Mouse (Mus musculus) neural tube, embryonic 15.5 days (tissue): ENCODE results near the gene Aars. TPM values are rescaled to one million over a fixed set of nuclear protein-coding genes. Genes with fewer than 3 reads are reported as not detected.
A peak's percentile ranks its signal among the peaks of the same experiment; 100 is the strongest.

Experiments
- ATAC-seq: fragments of 200-750 bp; cut with Nextera tagmentation; 2 replicates; pipeline ENCODE4 v1.8.0; 2017; ENCODE audit warnings: mild to moderate bottlenecking, moderate TSS enrichment, moderate library complexity; ENCODE audit not compliant: low FRiP score
- H3K27ac ChIP-seq: fragments of 300-500 bp; sonication (generic); replicated peaks from 2 replicates; pipeline ENCODE4 v1.5.1; 2015; ENCODE audit warnings: mild to moderate bottlenecking, inconsistent platforms
- H3K27me3 ChIP-seq: fragments of 300-500 bp; sonication (generic); replicated peaks from 2 replicates; pipeline ENCODE4 v1.6.1; 2015; ENCODE audit warnings: inconsistent platforms
- H3K36me3 ChIP-seq: fragments of 300-500 bp; sonication (generic); 2 replicates; pipeline ENCODE4 v1.6.1; 2015; ENCODE audit warnings: inconsistent platforms
- H3K4me1 ChIP-seq: fragments of 300-500 bp; sonication (generic); 2 replicates; pipeline ENCODE4 v1.6.1; 2015; ENCODE audit warnings: inconsistent platforms
- H3K4me2 ChIP-seq: fragments of 300-500 bp; sonication (generic); 2 replicates; pipeline ENCODE4 v1.6.1; 2015; ENCODE audit warnings: inconsistent platforms, mild to moderate bottlenecking, moderate library complexity
- H3K4me3 ChIP-seq: fragments of 300-500 bp; sonication (generic); replicated peaks from 2 replicates; pipeline ENCODE4 v1.5.1; 2015; ENCODE audit warnings: mild to moderate bottlenecking, inconsistent platforms
- H3K9ac ChIP-seq: fragments of 300-500 bp; sonication (generic); replicated peaks from 2 replicates; pipeline ENCODE4 v1.6.1; 2015; ENCODE audit warnings: mild to moderate bottlenecking, inconsistent platforms
- H3K9me3 ChIP-seq: fragments of 300-500 bp; sonication (generic); replicated peaks from 2 replicates; pipeline ENCODE4 v1.6.1; 2016; ENCODE audit warnings: inconsistent platforms
- WGBS: fragments of 180-500 bp; shearing (Covaris S2); methylation state at CpG from one replicate; pipeline ENCODE4 v1.1.7; 2015; ENCODE audit warnings: mixed read lengths; 5-methylcytosine and 5-hydroxymethylcytosine counted together
- polyA plus RNA-seq: library from polyadenylated mRNA; unstranded; fragments of >200 nt; fragmentation: Nextera tagmentation; extraction: Ambion mirVana; gene quantifications from 2 replicates; pipeline ENCODE4 v1.2.1, GENCODE M21; 2015

The Aars gene
- polyA plus RNA-seq, 1 experiment from 2014 or later = 91.0 TPM

- no peaks in the 10 kb centered on the region for H3K9me3 ChIP-seq
- H3K27ac ChIP-seq = no peak within 1 kb of the TSS
- H3K36me3 ChIP-seq = peaks cover 1% of the 10 kb centered on the region; the same call in 1 of the 2 replicates
- 96% methylated on average over 19 of the region's 19 CpGs for WGBS
- no peak within 1 kb of the TSS for H3K9ac ChIP-seq
- no peak within 1 kb of the TSS for H3K4me3 ChIP-seq
- H3K4me2 ChIP-seq = no peak within 1 kb of the TSS
- no peak for ATAC-seq
- H3K27me3 ChIP-seq = peaks cover 10% of the 10 kb centered on the region; the same call in 1 of the 2 replicates
- H3K4me1 ChIP-seq = peaks cover 32% of the 10 kb centered on the region
Observed at GRCm38 (mm10) chr8:111031572-111031971, 1.4 kb upstream of the Aars start, which contains the start of gene Ddx19b. Gene Ddx19b (minus strand): TSS chr8:111031751.

GRCm38 (mm10) chr8:111033482-111034215 lies 705 bp downstream of the Aars start:
- Histone ChIP-seq H3K4me3 (peak overlapping the region; percentile 73), H3K9ac (peak overlapping the region; percentile 76), H3K27me3 (peaks cover 10% of the 10 kb centered on the region; the same call in 1 of the 2 replicates), H3K27ac (peak overlapping the region; percentile 85), H3K36me3 (peaks cover 19% of the 10 kb centered on the region), H3K4me1 (peaks cover 25% of the 10 kb centered on the region), H3K9me3 (no peaks in the 10 kb centered on the region), H3K4me2 (peak overlapping the region; percentile 66)
- WGBS = 5% methylated on average over 37 of the region's 37 CpGs
- ATAC-seq = peak; percentile 99

- H3K27me3 ChIP-seq = peaks cover 10% of the 10 kb centered on the region; the same call in 1 of the 2 replicates
- peak overlapping the region; percentile 85 for H3K27ac ChIP-seq
- H3K36me3 ChIP-seq = peaks cover 25% of the 10 kb centered on the region
- H3K9me3 ChIP-seq = no peaks in the 10 kb centered on the region
- H3K4me3 ChIP-seq = peak overlapping the region; percentile 73
- peak overlapping the region; percentile 76 for H3K9ac ChIP-seq
- WGBS = 18% methylated on average over 12 of the region's 12 CpGs
- H3K4me2 ChIP-seq = peak overlapping the region; percentile 66
- H3K4me1 ChIP-seq = peaks cover 25% of the 10 kb centered on the region
- peak; percentile 3; the same call in 1 of the 2 replicates for ATAC-seq
Observed at GRCm38 (mm10) chr8:111034276-111034675, 1.3 kb downstream of the Aars start.

GRCm38 (mm10) chr8:111036591-111036990 lies 3.6 kb downstream of the Aars start:
- peaks cover 46% of the 10 kb centered on the region for H3K36me3 ChIP-seq
- H3K4me1 ChIP-seq = peaks cover 25% of the 10 kb centered on the region
- no peak overlapping the region for H3K27ac ChIP-seq
- ATAC-seq = no peak
- H3K4me3 ChIP-seq = no peak overlapping the region
- H3K9me3 ChIP-seq = no peaks in the 10 kb centered on the region
- H3K9ac ChIP-seq = no peak overlapping the region
- H3K4me2 ChIP-seq = no peak overlapping the region
- WGBS = 93% methylated on average over 15 of the region's 15 CpGs
- 0 out of 2 replicates have a peak, but pooled peaks cover under 1% of the 10 kb centered on the region for H3K27me3 ChIP-seq

- H3K27me3 ChIP-seq = no peaks in the 10 kb centered on the region
- H3K27ac ChIP-seq = no peak overlapping the region
- no peaks in the 10 kb centered on the region for H3K4me1 ChIP-seq
- no peaks in the 10 kb centered on the region for H3K9me3 ChIP-seq
- no peak overlapping the region for H3K9ac ChIP-seq
- peaks cover 96% of the 10 kb centered on the region for H3K36me3 ChIP-seq
- no peak overlapping the region for H3K4me2 ChIP-seq
- 96% methylated on average over 19 of the region's 19 CpGs for WGBS
- no peak overlapping the region for H3K4me3 ChIP-seq
- no peak for ATAC-seq
Observed at GRCm38 (mm10) chr8:111042546-111042945, 9.6 kb downstream of the Aars start.

GRCm38 (mm10) chr8:111044003-111044734 lies 11.2 kb downstream of the Aars start:
- H3K4me1 ChIP-seq = no peaks in the 10 kb centered on the region
- H3K36me3 ChIP-seq = peaks cover 96% of the 10 kb centered on the region
- H3K9me3 ChIP-seq = no peaks in the 10 kb centered on the region
- H3K4me2 ChIP-seq = no peak overlapping the region
- no peak overlapping the region for H3K4me3 ChIP-seq
- 48% methylated on average over 2 of the region's 2 CpGs for WGBS
- no peak overlapping the region for H3K27ac ChIP-seq
- no peaks in the 10 kb centered on the region for H3K27me3 ChIP-seq
- H3K9ac ChIP-seq = no peak overlapping the region
- no peak for ATAC-seq

- H3K27me3 ChIP-seq = no peaks in the 10 kb centered on the region
- H3K36me3 ChIP-seq = peaks cover 98% of the 10 kb centered on the region
- WGBS = 92% methylated on average over 2 of the region's 2 CpGs
- H3K9ac ChIP-seq = no peak overlapping the region
- no peaks in the 10 kb centered on the region for H3K9me3 ChIP-seq
- no peak overlapping the region for H3K4me2 ChIP-seq
- H3K27ac ChIP-seq = no peak overlapping the region
- H3K4me3 ChIP-seq = no peak overlapping the region
- ATAC-seq = no peak
- H3K4me1 ChIP-seq = no peaks in the 10 kb centered on the region
Observed at GRCm38 (mm10) chr8:111048694-111049093, 15.8 kb downstream of the Aars start.

GRCm38 (mm10) chr8:111049106-111049505 lies 16.2 kb downstream of the Aars start:
- ATAC-seq = no peak
- no peak overlapping the region for H3K27ac ChIP-seq
- H3K9ac ChIP-seq = no peak overlapping the region
- H3K9me3 ChIP-seq = no peaks in the 10 kb centered on the region
- no peaks in the 10 kb centered on the region for H3K4me1 ChIP-seq
- peaks cover 98% of the 10 kb centered on the region for H3K36me3 ChIP-seq
- no peak overlapping the region for H3K4me2 ChIP-seq
- no peak overlapping the region for H3K4me3 ChIP-seq
- 92% methylated on average over 7 of the region's 7 CpGs for WGBS
- H3K27me3 ChIP-seq = no peaks in the 10 kb centered on the region

- WGBS = 96% methylated on average over 12 of the region's 12 CpGs
- Histone ChIP-seq H3K9me3 (no peaks in the 10 kb centered on the region), H3K4me2 (no peak overlapping the region)
Observed at GRCm38 (mm10) chr8:111053827-111054518, 21.0 kb downstream of the Aars start.

GRCm38 (mm10) chr8:111055031-111055634 lies 22.2 kb downstream of the Aars start:
- H3K36me3 ChIP-seq = peaks cover 58% of the 10 kb centered on the region
- no peak overlapping the region for H3K4me2 ChIP-seq
- H3K27me3 ChIP-seq = no peaks in the 10 kb centered on the region
- H3K9ac ChIP-seq = no peak overlapping the region
- H3K4me3 ChIP-seq = no peak overlapping the region
- no peak overlapping the region for H3K27ac ChIP-seq
- peaks cover 17% of the 10 kb centered on the region for H3K4me1 ChIP-seq
- no peak for ATAC-seq
- no peaks in the 10 kb centered on the region for H3K9me3 ChIP-seq
- WGBS = 91% methylated on average over 17 of the region's 17 CpGs

More at GRCm38 (mm10) chr8:111053827-111054518, 21.0 kb downstream of the Aars start:
- Histone ChIP-seq H3K27ac (no peak overlapping the region), H3K27me3 (no peaks in the 10 kb centered on the region), H3K4me3 (no peak overlapping the region), H3K4me1 (peaks cover 16% of the 10 kb centered on the region), H3K36me3 (peaks cover 69% of the 10 kb centered on the region), H3K9ac (no peak overlapping the region)
- no peak for ATAC-seq

GRCm38 (mm10) chr8:111055661-111056060 lies 22.7 kb downstream of the Aars start:
- Histone ChIP-seq H3K4me1 (peaks cover 22% of the 10 kb centered on the region), H3K4me2 (no peak overlapping the region), H3K36me3 (peaks cover 53% of the 10 kb centered on the region), H3K9me3 (no peaks in the 10 kb centered on the region), H3K4me3 (no peak overlapping the region), H3K27ac (no peak overlapping the region), H3K9ac (no peak overlapping the region), H3K27me3 (no peaks in the 10 kb centered on the region)
- WGBS = 67% methylated on average over 2 of the region's 2 CpGs
- peak; percentile 3; the same call in 1 of the 2 replicates for ATAC-seq
